Mouse (Mus musculus) c-Kit-negative CD71-positive TER-119-positive erythroid progenitor cells, embryonic 14.5 days (primary cell): Measurements from ENCODE around the gene Bola1.
"Not testable (repeated sequence)": the region's sequence is repeated elsewhere in the genome, so short reads cannot be mapped to it uniquely, and the experiment has no call there.

Experiments used
- DNase-seq: peaks from one replicate; pipeline ENCODE4 v3.0.0-alpha.2; 2013; ENCODE audit warnings: low read depth, low spot score

Gene Bola1

DNA sequence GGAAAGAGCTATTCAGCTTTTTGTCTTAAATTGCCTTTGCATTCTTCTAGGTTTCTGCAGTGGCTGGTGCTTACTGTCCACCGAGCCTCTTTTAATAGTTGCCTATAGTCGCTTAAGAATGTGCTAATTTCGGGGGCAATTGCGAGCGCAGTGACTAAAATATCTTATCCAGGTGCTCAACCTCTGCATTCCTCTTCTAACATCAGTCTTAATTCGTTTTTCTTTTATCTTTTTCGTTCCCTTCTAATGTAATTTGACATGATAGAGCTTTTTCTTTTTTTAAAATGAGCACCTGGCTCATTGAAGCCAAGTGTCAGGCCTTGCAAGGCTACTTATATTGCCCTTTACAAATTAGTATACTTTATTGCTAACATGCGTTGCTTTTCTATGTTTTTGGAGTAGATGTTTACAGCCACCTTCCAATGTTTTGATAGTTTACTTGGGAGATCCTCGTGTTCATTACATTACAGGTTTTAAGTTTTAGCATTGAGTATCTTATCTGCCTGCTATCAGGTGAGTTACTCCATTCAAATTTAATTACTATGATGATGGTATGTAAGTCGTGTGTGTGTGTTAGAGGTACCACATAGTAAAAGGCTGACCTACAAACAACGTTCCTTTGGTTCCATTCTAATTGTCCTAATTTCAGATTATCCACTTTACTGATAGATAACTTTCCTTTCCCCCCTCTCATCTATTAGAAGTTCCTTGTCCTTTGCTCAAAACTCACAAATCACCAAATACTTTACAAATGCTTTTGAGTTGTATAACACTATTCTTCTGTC is 28.0 kb upstream of the Bola1 start:
- DNase-seq = no peak

DNA sequence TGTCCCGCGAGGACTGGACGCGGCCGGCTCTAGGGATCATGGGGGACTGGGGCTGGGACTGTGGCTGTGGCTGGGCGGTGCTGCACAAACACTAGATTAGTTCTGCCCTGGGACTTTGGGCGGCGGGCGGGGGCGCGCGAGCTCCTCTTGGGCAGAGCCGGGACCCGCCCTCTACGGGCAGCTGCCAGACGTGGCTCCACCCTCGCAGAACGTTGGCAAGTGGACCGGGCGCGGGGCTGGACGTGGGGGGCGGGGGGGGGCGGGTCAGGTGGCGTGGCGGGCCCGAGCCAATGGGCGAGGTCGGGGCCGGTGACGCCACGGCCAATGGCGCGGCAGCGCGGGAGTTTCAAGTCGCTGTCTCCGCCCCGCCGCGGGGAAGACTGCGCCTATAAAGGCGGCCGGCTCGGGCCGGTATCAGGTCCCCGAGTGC is 26.9 kb upstream of the Bola1 start, which contains the start of gene Hist2h3c1:
Hist2h3c1 (plus strand) TSS at position 259 of the 430 bp plus-strand sequence.
- DNase-seq = not testable (repeated sequence)

DNA sequence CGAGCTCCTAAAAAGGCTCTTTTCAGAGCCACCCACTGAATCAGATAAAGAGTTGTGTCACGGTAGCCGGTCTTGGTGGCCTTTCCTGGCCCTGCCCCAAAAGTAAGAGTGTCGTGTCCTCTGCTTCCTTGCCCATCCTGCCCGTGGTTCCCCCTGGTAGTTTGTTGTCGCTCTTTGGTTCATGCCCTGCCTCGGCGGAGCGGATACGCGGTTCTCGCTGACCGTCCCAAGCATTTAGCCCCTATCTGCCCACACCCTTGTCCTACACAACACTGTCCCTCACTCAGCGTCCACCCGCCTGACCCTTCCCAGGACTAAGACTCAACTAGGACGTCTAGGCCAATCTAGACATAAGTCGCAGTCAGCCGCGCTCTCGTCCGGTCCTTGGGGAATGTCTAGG is 26.5 kb upstream of the Bola1 start:
- DNase-seq = not testable (repeated sequence)

DNA sequence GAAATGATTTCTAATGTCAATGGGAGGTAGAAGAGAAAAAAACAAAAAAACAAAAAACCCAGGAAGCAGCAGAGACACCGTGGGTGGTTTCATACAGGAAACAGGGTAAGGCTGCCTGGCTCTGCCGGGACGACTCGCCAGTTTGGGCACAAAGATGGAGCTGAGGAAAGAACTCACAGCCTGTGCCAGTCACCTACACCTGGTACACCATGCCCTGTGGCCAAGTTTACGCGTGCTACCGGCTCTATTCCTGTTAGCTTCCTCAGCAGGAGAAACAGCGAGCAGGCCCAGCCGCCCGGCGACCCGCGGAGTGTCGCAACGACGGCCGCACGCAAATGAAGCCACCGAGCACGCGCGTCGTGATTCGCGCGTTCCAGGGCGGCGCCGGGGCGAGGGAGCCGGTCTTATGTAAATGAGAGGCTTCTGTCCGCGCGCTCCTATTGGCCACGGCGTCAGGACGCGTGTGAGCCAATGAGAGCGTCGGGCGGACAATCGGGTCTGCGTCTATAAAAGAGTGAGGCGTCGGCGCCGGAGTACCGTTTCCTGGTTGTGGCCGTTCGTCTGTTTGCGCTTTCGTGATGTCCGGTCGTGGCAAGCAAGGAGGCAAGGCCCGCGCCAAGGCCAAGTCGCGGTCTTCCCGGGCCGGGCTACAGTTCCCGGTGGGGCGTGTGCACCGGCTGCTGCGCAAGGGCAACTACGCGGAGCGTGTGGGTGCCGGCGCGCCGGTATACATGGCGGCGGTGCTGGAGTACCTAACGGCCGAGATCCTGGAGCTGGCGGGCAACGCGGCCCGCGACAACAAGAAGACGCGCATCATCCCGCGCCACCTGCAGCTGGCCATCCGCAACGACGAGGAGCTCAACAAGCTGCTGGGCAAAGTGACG is 25.7 kb upstream of the Bola1 start, which contains the start of gene Hist2h2aa1:
Hist2h2aa1 (plus strand) TSS at position 495 of the 884 bp plus-strand sequence.
- peak; percentile 62 for DNase-seq

- no peak for DNase-seq
These were observed 24.5 kb upstream of the Bola1 start for GRCm38 (mm10) chr3:96243921-96244572.

- DNase-seq = no peak
These were observed 21.3 kb upstream of the Bola1 start for GRCm38 (mm10) chr3:96240799-96241197.

DNA sequence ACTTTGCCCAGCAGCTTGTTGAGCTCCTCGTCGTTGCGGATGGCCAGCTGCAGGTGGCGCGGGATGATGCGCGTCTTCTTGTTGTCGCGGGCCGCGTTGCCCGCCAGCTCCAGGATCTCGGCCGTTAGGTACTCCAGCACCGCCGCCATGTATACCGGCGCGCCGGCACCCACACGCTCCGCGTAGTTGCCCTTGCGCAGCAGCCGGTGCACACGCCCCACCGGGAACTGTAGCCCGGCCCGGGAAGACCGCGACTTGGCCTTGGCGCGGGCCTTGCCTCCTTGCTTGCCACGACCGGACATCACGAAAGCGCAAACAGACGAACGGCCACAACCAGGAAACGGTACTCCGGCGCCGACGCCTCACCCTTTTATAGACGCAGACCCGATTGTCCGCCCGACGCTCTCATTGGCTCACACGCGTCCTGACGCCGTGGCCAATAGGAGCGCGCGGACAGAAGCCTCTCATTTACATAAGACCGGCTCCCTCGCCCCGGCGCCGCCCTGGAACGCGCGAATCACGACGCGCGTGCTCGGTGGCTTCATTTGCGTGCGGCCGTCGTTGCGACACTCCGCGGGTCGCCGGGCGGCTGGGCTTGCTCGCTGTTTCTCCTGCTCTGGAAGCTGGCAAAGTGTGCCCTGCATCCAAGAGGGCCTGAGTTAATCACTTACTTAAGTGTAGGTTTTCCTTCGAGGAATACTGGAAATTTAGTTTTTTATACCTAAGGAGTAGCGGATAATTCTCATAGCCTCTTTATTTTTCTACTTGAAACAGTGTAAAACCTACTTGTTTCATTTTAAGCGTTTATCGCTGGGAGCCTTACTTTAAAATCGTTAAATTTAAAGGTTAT is 20.7 kb upstream of the Bola1 start, which contains the start of gene Hist2h2aa2:
Hist2h2aa2 (minus strand) TSS at position 328 of the 850 bp plus-strand sequence.
- DNase-seq = not testable (repeated sequence)

DNA sequence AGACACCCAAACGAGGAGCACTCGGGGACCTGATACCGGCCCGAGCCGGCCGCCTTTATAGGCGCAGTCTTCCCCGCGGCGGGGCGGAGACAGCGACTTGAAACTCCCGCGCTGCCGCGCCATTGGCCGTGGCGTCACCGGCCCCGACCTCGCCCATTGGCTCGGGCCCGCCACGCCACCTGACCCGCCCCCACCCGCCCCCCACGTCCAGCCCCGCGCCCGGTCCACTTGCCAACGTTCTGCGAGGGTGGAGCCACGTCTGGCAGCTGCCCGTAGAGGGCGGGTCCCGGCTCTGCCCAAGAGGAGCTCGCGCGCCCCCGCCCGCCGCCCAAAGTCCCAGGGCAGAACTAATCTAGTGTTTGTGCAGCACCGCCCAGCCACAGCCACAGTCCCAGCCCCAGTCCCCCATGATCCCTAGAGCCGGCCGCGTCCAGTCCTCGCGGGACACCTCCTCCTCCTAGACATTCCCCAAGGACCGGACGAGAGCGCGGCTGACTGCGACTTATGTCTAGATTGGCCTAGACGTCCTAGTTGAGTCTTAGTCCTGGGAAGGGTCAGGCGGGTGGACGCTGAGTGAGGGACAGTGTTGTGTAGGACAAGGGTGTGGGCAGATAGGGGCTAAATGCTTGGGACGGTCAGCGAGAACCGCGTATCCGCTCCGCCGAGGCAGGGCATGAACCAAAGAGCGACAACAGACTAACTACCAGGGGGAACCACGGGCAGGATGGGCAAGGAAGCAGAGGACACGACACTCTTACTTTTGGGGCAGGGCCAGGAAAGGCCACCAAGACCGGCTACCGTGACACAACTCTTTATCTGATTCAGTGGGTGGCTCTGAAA is 19.7 kb upstream of the Bola1 start, which contains the start of gene Hist2h3c2:
Hist2h3c2 (minus strand) TSS at position 174 of the 840 bp plus-strand sequence.
- DNase-seq = not testable (repeated sequence)

- DNase-seq = peak; percentile 67
These were observed 18.5 kb upstream of the Bola1 start for GRCm38 (mm10) chr3:96237904-96238511.

GRCm38 (mm10) chr3:96237335-96237903 is 17.9 kb upstream of the Bola1 start:
- no peak for DNase-seq

- no peak for DNase-seq
These were observed 17.4 kb upstream of the Bola1 start for GRCm38 (mm10) chr3:96236834-96237334.

DNA sequence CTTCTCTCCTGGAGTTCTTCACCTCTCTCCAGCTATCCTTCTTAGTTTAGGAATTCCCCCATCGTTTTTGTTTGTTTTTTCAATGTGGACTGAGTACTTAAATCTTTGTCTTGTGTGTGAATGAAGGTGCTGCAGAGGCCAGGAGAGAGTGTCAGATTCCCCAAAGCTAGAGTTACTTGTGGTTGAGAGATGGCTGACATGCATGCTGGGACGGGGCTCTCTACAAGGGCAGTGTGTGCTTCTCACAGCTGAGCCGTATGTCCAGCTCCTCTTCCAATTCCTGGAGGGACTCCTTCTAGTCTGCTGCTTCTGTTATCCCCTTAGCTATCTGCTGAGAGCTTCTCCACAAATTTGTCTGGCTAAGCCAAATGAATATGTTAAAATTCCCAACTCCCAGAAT is 16.3 kb upstream of the Bola1 start:
- no peak for DNase-seq

DNA sequence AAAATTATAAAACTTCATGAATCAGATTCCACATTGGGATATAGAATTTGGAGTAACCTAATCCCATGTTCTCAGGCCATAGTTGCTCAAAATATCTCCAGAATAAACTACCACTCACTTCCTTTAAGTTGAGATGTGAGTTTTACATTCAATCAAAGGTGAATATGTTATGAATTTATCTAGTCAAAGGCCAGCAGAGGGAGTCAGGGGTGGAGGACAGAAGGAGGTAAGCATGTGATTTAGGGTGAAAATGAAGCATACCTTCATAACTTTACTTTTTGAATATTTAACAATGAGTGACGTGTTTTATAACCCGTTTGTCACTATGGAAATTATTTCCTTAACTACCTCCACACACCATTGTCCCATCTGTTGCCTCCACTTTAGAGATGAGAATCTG is 15.4 kb upstream of the Bola1 start:
- DNase-seq = no peak

GRCm38 (mm10) chr3:96231758-96232120 is 12.2 kb upstream of the Bola1 start:
- no peak for DNase-seq

- no peak for DNase-seq
These were observed 11.6 kb upstream of the Bola1 start for GRCm38 (mm10) chr3:96230910-96231757.

DNA sequence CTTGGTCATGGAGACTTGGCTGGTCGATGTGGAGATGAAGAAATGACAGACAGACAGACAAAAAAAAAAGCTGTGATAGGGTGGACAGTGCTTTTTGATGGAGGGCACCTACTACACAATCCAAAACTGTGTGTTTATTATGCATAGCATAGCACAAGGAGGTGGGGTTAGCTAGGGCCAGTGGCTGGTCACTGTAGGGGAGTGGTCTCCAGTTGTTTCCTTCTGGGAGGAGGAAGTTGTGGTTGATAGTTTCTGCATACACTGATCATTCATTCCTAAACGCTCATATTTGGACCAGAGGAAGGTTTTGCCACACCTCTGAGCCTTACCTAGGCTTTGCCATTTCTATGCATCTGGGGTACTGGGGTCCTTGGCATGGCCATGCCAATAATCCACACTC is 10.9 kb upstream of the Bola1 start:
- DNase-seq = no peak

- no peak for DNase-seq
These were observed 9.3 kb upstream of the Bola1 start for GRCm38 (mm10) chr3:96228828-96229227.
